Mouse (Mus musculus) heart, postnatal 0 days (tissue): Measurements from ENCODE around the gene Rnf4.

Experiments
- CTCF ChIP-seq: IDR thresholded peaks from 2 replicates; pipeline ENCODE4 v1.5.1; 2016; ENCODE audit warnings: antibody characterized with exemption, control low read depth, low read depth
- EP300 ChIP-seq: IDR thresholded peaks from 2 replicates; pipeline ENCODE4 v1.6.1; 2016; ENCODE audit warnings: antibody characterized with exemption, low read depth

GRCm38 (mm10) chr5:34369341-34370021, 33.4 kb downstream of the Rnf4 start, which contains the start of gene Fam193a:
- TF ChIP-seq CTCF = no peak
- no peak for TF ChIP-seq EP300
